Mouse (Mus musculus) stomach, postnatal 0 days (tissue): Measurements from ENCODE around the gene Ssx2ip.

Experiments
- CTCF ChIP-seq: IDR thresholded peaks from 2 replicates; pipeline ENCODE4 v1.5.1; 2016; ENCODE audit warnings: antibody characterized with exemption, low read depth, mild to moderate bottlenecking, moderate library complexity
- EP300 ChIP-seq: optimal IDR thresholded peaks from 2 replicates; pipeline ENCODE3; 2016; ENCODE audit warnings: antibody characterized with exemption

DNA sequence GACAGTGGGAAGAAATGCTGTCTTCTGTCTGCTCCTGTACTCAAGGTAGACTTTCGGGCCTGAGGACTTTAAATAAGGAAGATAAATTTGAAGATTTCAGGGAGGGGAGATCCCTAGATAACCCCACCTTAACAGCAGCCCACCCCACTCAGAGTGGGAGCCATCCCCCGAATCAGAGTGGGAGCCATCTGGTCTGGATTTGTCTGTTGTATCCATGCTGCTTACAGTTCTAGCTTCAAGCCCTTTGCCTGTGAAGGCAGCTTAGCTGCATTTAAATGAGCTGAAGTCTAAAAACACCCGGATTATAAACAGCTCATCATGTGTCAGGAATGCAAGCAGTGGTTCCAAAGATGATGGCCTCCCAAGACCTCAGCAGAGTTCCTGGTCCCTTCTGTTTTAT, 17.6 kb upstream of the Ssx2ip start:
- no peak for TF ChIP-seq CTCF
- TF ChIP-seq EP300 = no peak
